Mouse (Mus musculus): ENCODE measurements around the gene Napa. TPM values are rescaled to one million over a fixed set of nuclear protein-coding genes. Genes with fewer than 3 reads are reported as not detected.

Napa gene
- polyA plus RNA-seq, 1 experiment from 2014 or later = 216 TPM

DNA sequence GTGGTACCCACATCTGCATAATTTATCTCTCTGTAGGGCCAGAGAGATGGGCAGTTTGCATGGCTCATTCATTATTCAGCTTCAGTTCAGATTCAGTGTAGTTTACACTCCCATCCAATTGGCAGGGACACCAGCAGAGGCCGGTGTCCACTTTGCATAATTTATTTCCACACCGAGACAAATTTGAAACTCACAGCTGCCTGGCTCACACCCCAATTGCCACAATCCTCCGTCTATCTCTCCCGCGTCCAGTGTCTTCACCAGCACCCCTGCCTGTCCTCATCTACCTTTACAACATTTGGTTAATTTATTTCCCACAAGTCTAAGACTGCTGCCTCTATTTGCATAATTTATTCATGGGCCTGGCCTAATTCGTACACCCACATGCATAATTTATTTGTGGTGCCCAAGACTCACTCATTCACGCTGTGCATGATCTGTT is 36.7 kb downstream of the Napa start:
- Histone ChIP-seq H3K27ac (no peak overlapping the region), H3K4me1 (peaks cover 23% of the 10 kb centered on the region), H3K9ac (no peak overlapping the region), H3K27me3 (peaks cover 5% of the 10 kb centered on the region; the same call in 1 of the 2 replicates), H3K9me3 (no peaks in the 10 kb centered on the region), H3K36me3 (peaks cover 12% of the 10 kb centered on the region; the same call in 1 of the 2 replicates), H3K4me2 (no peak overlapping the region), H3K4me3 (no peak overlapping the region)
- no peak for ATAC-seq (ENCODE audit: insufficient number of reproducible peaks, insufficient read depth, low FRiP score, low TSS enrichment, low read depth)
- WGBS = 77% methylated on average over 7 of the region's 7 CpGs

DNA sequence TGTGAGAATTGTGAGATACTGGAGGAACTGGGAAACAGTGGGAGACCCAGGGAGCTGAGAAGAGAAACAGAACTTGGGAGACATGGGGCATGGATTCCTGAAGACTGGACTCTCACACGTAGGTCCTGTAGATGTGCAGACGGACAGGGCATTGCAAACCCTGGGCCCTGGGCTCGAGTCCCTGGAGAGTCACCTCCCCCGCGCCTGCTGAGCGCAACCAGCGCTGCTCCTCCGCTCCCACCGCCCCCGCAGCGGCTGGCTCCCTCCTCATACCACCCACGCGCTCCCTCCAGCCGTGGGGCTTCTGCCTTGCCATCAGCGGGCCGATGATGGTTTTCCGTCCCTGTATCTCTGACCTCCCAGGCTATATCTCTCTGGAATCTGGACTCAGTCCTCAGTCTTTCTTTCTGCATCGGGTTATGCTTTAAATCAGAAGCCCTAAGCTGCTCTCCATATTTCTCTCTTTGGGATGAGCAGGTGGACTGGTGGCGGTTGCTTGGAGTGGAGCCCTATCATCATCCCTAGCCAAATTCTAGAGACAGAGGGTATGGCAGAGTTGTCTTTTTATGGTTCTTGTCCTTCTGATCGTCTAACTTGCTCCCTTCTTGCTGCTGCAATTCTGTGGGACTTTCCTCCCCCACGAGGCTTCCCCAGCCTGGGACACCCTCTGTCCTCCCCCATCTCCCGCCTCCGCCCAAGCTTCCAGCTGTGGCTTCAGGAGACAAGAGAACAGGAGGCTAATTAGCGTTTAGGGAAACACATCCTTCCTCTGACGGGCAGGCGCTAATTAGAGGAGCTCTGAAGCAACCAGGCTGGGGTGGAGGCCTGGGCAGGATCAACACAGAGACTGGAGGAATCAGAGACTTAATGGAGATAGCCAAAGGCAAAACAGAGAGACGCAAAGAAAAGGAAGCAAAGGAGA is 48.5 kb downstream of the Napa start:
- no peak overlapping the region for H3K4me3 ChIP-seq
- H3K27me3 ChIP-seq = peaks cover 10% of the 10 kb centered on the region
- 28% methylated on average over 27 of the region's 27 CpGs for WGBS
- no peak for ATAC-seq (ENCODE audit: insufficient number of reproducible peaks, insufficient read depth, low FRiP score, low TSS enrichment, low read depth)
- H3K4me2 ChIP-seq = no peak overlapping the region
- no peaks in the 10 kb centered on the region for H3K4me1 ChIP-seq
- H3K27ac ChIP-seq = no peak overlapping the region
- H3K36me3 ChIP-seq = peaks cover 14% of the 10 kb centered on the region
- H3K9ac ChIP-seq = no peak overlapping the region
- H3K9me3 ChIP-seq = no peaks in the 10 kb centered on the region

DNA sequence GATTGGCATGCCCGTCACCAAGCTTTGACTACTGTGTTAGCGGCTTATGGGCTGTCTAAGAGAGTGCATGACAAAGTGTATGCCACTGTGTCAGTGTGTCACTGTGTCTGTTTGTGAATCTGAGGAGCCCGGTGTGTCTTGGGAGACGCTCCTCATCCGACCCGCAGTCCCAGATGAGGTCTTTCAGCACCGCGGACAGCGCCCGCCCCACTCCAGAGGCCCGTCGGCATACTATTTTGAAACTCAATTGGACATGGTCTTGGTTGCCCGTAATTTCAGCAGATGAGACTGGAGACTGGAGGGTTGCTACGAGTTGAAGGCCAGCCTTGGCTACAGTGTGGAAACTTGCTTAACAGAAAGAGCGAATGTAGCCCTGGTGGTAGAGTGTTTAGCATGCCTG is 49.4 kb downstream of the Napa start:
- Histone ChIP-seq H3K27me3 (peaks cover 10% of the 10 kb centered on the region), H3K9ac (no peak overlapping the region), H3K4me3 (no peak overlapping the region), H3K36me3 (peaks cover 9% of the 10 kb centered on the region), H3K27ac (no peak overlapping the region), H3K4me1 (no peaks in the 10 kb centered on the region), H3K4me2 (no peak overlapping the region), H3K9me3 (no peaks in the 10 kb centered on the region)
- no peak for ATAC-seq (ENCODE audit: insufficient number of reproducible peaks, insufficient read depth, low FRiP score, low TSS enrichment, low read depth)
- 10% methylated on average over 15 of the region's 15 CpGs for WGBS

DNA sequence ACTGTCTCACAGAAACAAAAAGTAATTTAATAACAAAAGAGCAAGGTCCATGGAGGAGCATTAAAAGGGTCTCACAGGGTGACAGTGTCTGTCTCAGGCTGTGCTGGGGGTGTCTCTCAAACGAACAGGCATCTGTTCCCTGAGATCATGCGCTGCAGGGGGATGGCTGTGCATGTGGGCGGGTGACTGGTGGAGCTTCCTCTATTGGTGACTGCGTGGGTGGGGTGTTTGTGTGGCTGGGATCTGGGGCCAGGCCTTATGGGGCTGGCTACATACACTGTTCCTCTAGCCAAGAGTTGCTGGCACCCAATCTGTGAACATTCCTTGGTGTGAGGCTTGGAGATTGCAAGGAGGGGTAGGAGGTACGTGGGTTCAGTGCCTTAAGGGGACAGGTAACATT is 51.0 kb downstream of the Napa start:
- Histone ChIP-seq H3K4me1 (no peaks in the 10 kb centered on the region), H3K36me3 (peaks cover 7% of the 10 kb centered on the region), H3K4me2 (no peak overlapping the region), H3K4me3 (no peak overlapping the region), H3K9ac (no peak overlapping the region), H3K27ac (no peak overlapping the region), H3K9me3 (no peaks in the 10 kb centered on the region), H3K27me3 (peaks cover 10% of the 10 kb centered on the region)
- ATAC-seq (ENCODE audit: insufficient number of reproducible peaks, insufficient read depth, low FRiP score, low TSS enrichment, low read depth) = no peak
- WGBS = 50% methylated on average over 5 of the region's 5 CpGs

DNA sequence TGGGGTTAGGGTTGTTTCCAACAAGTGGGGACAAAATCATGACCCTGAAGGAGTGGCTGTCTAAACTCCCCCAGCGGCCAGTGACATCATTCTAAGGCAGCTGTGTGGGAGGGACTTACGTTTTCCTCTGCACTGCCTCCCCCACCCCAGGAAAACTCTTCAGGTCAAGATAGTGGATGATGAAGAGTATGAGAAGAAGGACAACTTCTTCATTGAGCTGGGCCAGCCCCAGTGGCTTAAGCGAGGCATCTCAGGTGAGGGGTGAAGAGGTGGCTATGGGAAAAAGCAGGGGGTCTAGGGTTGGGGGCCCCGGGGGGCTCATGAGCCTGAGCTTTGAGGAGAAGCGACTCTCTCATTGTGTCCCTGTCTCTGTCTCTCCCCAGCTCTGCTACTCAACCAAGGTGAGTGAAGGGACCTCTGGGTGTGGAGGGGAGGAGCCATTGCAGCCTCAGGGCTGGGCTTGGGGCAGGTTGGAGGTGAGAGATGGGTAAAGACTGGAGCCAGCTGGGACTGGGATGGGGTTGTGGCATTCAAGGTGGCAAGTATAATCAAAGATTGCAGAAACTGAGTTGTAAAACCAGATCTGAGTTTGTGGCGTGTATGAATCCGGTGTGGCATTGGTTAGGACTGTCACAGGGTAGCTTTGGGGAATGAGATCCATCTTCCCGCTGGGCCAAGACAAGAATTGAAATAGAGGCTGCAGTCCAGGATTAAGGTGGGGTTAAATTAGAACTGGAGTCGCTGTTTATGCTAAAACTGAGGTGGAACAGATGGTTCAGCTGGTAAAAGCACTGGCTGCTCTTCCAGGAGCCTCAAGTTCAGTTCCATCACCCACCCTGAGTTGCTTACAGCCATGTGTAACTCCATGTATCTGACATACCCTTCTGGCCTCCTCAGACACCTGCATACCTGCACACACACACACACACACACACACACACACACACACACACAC is 52.2 kb downstream of the Napa start:
- Histone ChIP-seq H3K9ac (no peak overlapping the region), H3K9me3 (no peaks in the 10 kb centered on the region), H3K27ac (no peak overlapping the region), H3K36me3 (no peaks in the 10 kb centered on the region), H3K27me3 (peaks cover 10% of the 10 kb centered on the region), H3K4me1 (no peaks in the 10 kb centered on the region), H3K4me2 (no peak overlapping the region), H3K4me3 (no peak overlapping the region)
- ATAC-seq (ENCODE audit: insufficient number of reproducible peaks, insufficient read depth, low FRiP score, low TSS enrichment, low read depth) = no peak
- 72% methylated on average over 9 of the region's 9 CpGs for WGBS

DNA sequence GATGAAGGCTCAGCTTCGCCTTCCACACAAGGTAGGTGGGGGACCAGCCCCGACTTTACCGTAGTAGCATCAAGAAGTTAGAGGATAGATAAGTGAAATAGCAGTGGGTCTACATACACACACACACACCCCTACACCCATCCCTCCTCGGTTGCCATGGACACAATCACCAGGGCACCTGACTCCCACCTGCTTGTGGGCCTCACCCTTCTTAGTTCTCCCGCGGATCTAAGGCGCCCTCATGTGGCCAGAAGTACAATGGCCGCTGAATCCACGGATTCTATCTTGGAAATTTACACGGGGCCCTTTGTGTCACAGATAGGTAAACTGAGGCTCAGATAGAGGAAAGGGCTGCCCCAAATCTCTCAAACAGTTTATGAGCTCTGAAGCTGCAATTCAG is 55.3 kb downstream of the Napa start:
- Histone ChIP-seq H3K27me3 (peaks cover 11% of the 10 kb centered on the region), H3K4me1 (no peaks in the 10 kb centered on the region), H3K4me3 (no peak overlapping the region), H3K4me2 (no peak overlapping the region), H3K9ac (no peak overlapping the region), H3K27ac (no peak overlapping the region), H3K9me3 (no peaks in the 10 kb centered on the region), H3K36me3 (peaks cover 3% of the 10 kb centered on the region; the same call in 1 of the 2 replicates)
- 20% methylated on average over 10 of the region's 10 CpGs for WGBS
- ATAC-seq (ENCODE audit: insufficient number of reproducible peaks, insufficient read depth, low FRiP score, low TSS enrichment, low read depth) = 0 out of 2 replicates have a peak, but pooled peaks have one; percentile 46

DNA sequence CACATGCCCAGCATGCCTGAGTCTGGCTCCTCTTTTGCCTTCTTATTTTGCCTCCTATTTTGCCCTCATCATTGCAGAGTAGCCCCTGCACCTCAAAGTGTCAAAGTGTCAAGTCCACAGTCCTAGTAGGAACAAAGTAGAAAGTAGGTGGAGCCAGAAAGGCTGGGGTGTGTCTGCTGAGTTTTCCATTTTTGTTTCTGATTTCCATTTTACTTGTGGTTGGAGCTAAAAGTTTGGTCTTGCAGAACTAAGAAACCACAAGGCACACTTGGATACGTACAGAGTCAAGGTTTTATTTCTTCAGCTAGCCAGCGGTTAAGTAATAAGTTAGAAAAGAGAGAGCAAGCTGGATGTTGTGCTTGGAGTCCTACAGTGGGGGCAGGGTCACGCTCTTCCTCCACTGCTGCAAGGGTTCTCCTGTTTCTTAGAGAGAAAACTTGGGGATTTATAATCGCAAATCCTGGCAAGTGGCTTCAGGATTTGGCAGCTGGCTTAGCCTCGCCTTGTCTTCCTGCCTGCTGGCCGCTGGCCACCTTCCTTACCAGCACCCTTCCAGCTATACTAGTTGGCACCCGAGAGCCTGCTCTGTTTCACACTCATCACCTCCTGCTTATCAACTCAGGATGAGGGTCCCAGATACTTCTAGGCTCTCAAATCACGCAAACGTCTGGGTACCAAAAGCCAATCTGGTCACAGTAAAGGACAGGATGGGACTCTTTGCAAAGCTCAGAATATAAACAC is 57.0 kb downstream of the Napa start:
- H3K4me3 ChIP-seq = no peak overlapping the region
- H3K27ac ChIP-seq = no peak overlapping the region; the same call in 1 of the 2 replicates
- peaks cover 10% of the 10 kb centered on the region; the same call in 1 of the 2 replicates for H3K4me1 ChIP-seq
- WGBS = 67% methylated on average over 9 of the region's 9 CpGs
- no peak overlapping the region for H3K4me2 ChIP-seq
- H3K9me3 ChIP-seq = no peaks in the 10 kb centered on the region
- H3K9ac ChIP-seq = no peak overlapping the region
- H3K27me3 ChIP-seq = peaks cover 28% of the 10 kb centered on the region
- H3K36me3 ChIP-seq = peaks cover 3% of the 10 kb centered on the region; the same call in 1 of the 2 replicates
- no peak for ATAC-seq (ENCODE audit: insufficient number of reproducible peaks, insufficient read depth, low FRiP score, low TSS enrichment, low read depth)

DNA sequence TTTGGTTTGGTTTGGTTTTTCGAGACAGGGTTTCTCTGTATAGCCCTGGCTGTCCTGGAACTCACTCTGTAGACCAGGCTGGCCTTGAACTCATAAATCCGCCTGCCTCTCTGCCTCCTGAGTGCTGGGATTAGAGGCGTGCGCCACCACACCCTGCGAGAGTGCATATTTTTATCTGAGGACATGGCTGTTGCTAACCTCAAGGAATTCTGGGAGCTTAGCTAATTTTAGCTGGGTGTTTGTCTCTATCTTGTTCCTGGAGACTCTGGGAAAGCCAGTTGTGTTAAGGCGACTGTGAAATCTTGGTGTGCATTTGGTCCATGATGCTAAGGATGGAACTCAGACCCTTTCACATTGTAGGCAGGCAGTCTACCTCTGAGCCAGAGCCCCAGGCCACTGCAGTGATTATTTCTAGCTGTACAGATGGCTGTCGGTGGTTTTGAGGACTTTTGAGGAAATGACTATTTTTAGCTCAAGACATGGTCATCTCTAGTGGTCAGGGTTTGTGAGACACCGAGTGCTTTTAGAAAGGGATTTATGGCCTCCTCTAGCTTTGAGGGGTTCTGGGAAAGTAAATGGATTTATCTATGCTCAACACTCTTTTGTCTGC is 58.0 kb downstream of the Napa start:
- Histone ChIP-seq H3K27me3 (peaks cover 28% of the 10 kb centered on the region), H3K4me1 (peaks cover 10% of the 10 kb centered on the region; the same call in 1 of the 2 replicates), H3K27ac (no peak overlapping the region), H3K9ac (no peak overlapping the region), H3K9me3 (no peaks in the 10 kb centered on the region), H3K4me2 (no peak overlapping the region), H3K36me3 (peaks cover 3% of the 10 kb centered on the region; the same call in 1 of the 2 replicates), H3K4me3 (no peak overlapping the region)
- no peak for ATAC-seq (ENCODE audit: insufficient number of reproducible peaks, insufficient read depth, low FRiP score, low TSS enrichment, low read depth)
- WGBS = 79% methylated on average over 8 of the region's 8 CpGs

DNA sequence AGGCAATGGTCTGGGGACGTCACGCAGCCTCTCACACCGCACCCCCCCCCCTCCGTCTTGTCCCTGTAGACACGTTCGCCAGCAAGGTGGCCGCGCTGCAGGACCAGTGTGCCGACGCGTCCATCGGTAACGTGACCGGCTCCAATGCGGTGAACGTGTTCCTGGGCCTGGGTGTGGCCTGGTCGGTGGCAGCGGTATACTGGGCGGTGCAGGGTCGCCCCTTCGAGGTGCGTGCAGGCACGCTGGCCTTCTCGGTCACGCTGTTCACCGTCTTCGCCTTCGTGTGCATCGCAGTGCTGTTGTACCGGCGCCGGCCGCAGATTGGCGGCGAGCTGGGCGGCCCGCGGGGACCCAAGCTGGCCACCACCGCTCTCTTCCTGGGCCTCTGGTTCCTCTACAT is 60.5 kb downstream of the Napa start:
- H3K27ac ChIP-seq = no peak overlapping the region
- H3K36me3 ChIP-seq = peaks cover 3% of the 10 kb centered on the region; the same call in 1 of the 2 replicates
- no peaks in the 10 kb centered on the region for H3K9me3 ChIP-seq
- no peak for ATAC-seq (ENCODE audit: insufficient number of reproducible peaks, insufficient read depth, low FRiP score, low TSS enrichment, low read depth)
- H3K9ac ChIP-seq = 0 out of 2 replicates have a peak overlapping the region, but pooled peaks have one; percentile 11
- peaks cover 10% of the 10 kb centered on the region; the same call in 1 of the 2 replicates for H3K4me1 ChIP-seq
- H3K4me2 ChIP-seq = peak overlapping the region; percentile 40
- peaks cover 28% of the 10 kb centered on the region for H3K27me3 ChIP-seq
- peak overlapping the region; percentile 23; the same call in 1 of the 2 replicates for H3K4me3 ChIP-seq
- WGBS = 11% methylated on average over 39 of the region's 39 CpGs

DNA sequence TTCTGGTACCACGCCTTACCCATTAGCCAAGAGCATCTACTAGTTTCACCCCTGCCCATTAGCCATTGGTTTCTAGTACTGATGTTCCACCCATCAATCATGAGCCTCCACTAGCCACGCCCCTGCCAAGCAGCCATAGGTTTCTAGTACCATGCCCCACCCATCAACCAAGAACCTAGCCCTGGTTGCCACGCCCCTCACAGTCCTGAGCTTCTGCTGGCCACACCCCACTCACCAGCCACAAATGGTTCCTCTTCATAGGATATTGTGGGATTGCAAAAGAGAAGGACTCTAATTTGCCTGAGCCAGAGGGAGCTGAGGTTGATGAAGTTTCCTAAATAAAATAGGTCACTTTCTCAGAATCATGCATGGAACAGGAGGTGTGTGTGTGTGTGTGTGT is 62.4 kb downstream of the Napa start:
- Histone ChIP-seq H3K36me3 (peaks cover 3% of the 10 kb centered on the region; the same call in 1 of the 2 replicates), H3K9me3 (no peaks in the 10 kb centered on the region), H3K4me1 (peaks cover 10% of the 10 kb centered on the region; the same call in 1 of the 2 replicates), H3K27ac (no peak overlapping the region), H3K4me2 (no peak overlapping the region), H3K27me3 (peaks cover 28% of the 10 kb centered on the region), H3K9ac (no peak overlapping the region), H3K4me3 (no peak overlapping the region)
- WGBS = 68% methylated on average over 3 of the region's 3 CpGs
- ATAC-seq (ENCODE audit: insufficient number of reproducible peaks, insufficient read depth, low FRiP score, low TSS enrichment, low read depth) = no peak

Measured in embryonic facial prominence, embryonic 13.5 days (tissue).